Mouse (Mus musculus): ENCODE data around the gene Stmn1. TPM values are rescaled to one million over a fixed set of nuclear protein-coding genes. Genes with fewer than 3 reads are reported as not detected.

The Stmn1 gene
- polyA plus RNA-seq, 1 experiment from 2014 or later, result 924 TPM

- WGBS, result 29% methylated on average over 7 of the region's 7 CpGs
- ATAC-seq (ENCODE audit: insufficient number of reproducible peaks, low FRiP score), result no peak
- no peak overlapping the region for H3K9ac ChIP-seq
- H3K9me3 ChIP-seq (replicated peaks), result no peaks in the 10 kb centered on the region
- H3K4me3 ChIP-seq, result no peak overlapping the region
- H3K4me2 ChIP-seq, result no peak overlapping the region
- peaks cover 33% of the 10 kb centered on the region for H3K4me1 ChIP-seq (replicated peaks)
- no peaks in the 10 kb centered on the region for H3K36me3 ChIP-seq
- no peak overlapping the region for H3K27ac ChIP-seq (ENCODE audit: poor library complexity, severe bottlenecking)
- peaks cover 8% of the 10 kb centered on the region for H3K27me3 ChIP-seq (replicated peaks)
Observed at GRCm38 (mm10) chr4:134443589-134443988, 24.5 kb upstream of the Stmn1 start.

- Histone ChIP-seq H3K27ac (ENCODE audit: poor library complexity, severe bottlenecking) (no peak overlapping the region), H3K27me3 (replicated peaks) (peaks cover 19% of the 10 kb centered on the region), H3K36me3 (no peaks in the 10 kb centered on the region), H3K9me3 (replicated peaks) (no peaks in the 10 kb centered on the region), H3K4me2 (no peak overlapping the region), H3K9ac (no peak overlapping the region), H3K4me3 (no peak overlapping the region), H3K4me1 (replicated peaks) (peaks cover 31% of the 10 kb centered on the region)
- no peak for ATAC-seq (ENCODE audit: insufficient number of reproducible peaks, low FRiP score)
- 38% methylated on average over 7 of the region's 7 CpGs for WGBS
Observed at GRCm38 (mm10) chr4:134444949-134445348, 23.2 kb upstream of the Stmn1 start.

- Histone ChIP-seq H3K36me3 (no peaks in the 10 kb centered on the region), H3K9me3 (replicated peaks) (no peaks in the 10 kb centered on the region), H3K4me1 (replicated peaks) (peaks cover 35% of the 10 kb centered on the region), H3K4me3 (no peak overlapping the region), H3K9ac (no peak overlapping the region), H3K27me3 (replicated peaks) (peaks cover 24% of the 10 kb centered on the region), H3K27ac (ENCODE audit: poor library complexity, severe bottlenecking) (no peak overlapping the region), H3K4me2 (no peak overlapping the region)
- WGBS, result 91% methylated on average over 1 of the region's 1 CpGs
- no peak for ATAC-seq (ENCODE audit: insufficient number of reproducible peaks, low FRiP score)
Observed at GRCm38 (mm10) chr4:134445489-134445888, 22.6 kb upstream of the Stmn1 start.

- H3K9me3 ChIP-seq (replicated peaks), result no peaks in the 10 kb centered on the region
- H3K4me2 ChIP-seq, result no peak overlapping the region
- H3K4me3 ChIP-seq, result no peak overlapping the region
- H3K36me3 ChIP-seq, result no peaks in the 10 kb centered on the region
- WGBS, result 53% methylated on average over 23 of the region's 23 CpGs
- no peak overlapping the region for H3K9ac ChIP-seq
- ATAC-seq (ENCODE audit: insufficient number of reproducible peaks, low FRiP score), result no peak
- H3K27ac ChIP-seq (ENCODE audit: poor library complexity, severe bottlenecking), result no peak overlapping the region
- H3K4me1 ChIP-seq (replicated peaks), result peaks cover 44% of the 10 kb centered on the region
- H3K27me3 ChIP-seq (replicated peaks), result peaks cover 31% of the 10 kb centered on the region
Observed at GRCm38 (mm10) chr4:134447966-134448365, 20.2 kb upstream of the Stmn1 start.

GRCm38 (mm10) chr4:134449595-134450391 lies 18.3 kb upstream of the Stmn1 start:
- Histone ChIP-seq H3K4me2 (no peak overlapping the region), H3K27ac (ENCODE audit: poor library complexity, severe bottlenecking) (no peak overlapping the region), H3K4me3 (no peak overlapping the region), H3K27me3 (replicated peaks) (peaks cover 47% of the 10 kb centered on the region), H3K4me1 (replicated peaks) (peaks cover 45% of the 10 kb centered on the region), H3K36me3 (no peaks in the 10 kb centered on the region), H3K9ac (no peak overlapping the region), H3K9me3 (replicated peaks) (no peaks in the 10 kb centered on the region)
- WGBS, result 33% methylated on average over 13 of the region's 13 CpGs
- ATAC-seq (ENCODE audit: insufficient number of reproducible peaks, low FRiP score), result no peak

- peaks cover 47% of the 10 kb centered on the region for H3K4me1 ChIP-seq (replicated peaks)
- no peak for ATAC-seq (ENCODE audit: insufficient number of reproducible peaks, low FRiP score)
- WGBS, result 22% methylated on average over 20 of the region's 20 CpGs
Observed at GRCm38 (mm10) chr4:134450392-134451195, 17.5 kb upstream of the Stmn1 start.

GRCm38 (mm10) chr4:134451484-134451883 lies 16.6 kb upstream of the Stmn1 start:
- no peaks in the 10 kb centered on the region for H3K36me3 ChIP-seq
- no peak overlapping the region for H3K4me2 ChIP-seq
- 68% methylated on average over 9 of the region's 9 CpGs for WGBS
- peaks cover 40% of the 10 kb centered on the region for H3K4me1 ChIP-seq (replicated peaks)
- H3K4me3 ChIP-seq, result no peak overlapping the region
- no peak overlapping the region for H3K27ac ChIP-seq (ENCODE audit: poor library complexity, severe bottlenecking)
- H3K9me3 ChIP-seq (replicated peaks), result peaks cover 4% of the 10 kb centered on the region; the same call in 1 of the 2 replicates
- no peak for ATAC-seq (ENCODE audit: insufficient number of reproducible peaks, low FRiP score)
- peaks cover 49% of the 10 kb centered on the region for H3K27me3 ChIP-seq (replicated peaks)
- H3K9ac ChIP-seq, result no peak overlapping the region

More at GRCm38 (mm10) chr4:134450392-134451195, 17.5 kb upstream of the Stmn1 start:
- peaks cover 47% of the 10 kb centered on the region for H3K27me3 ChIP-seq (replicated peaks)
- no peak overlapping the region for H3K27ac ChIP-seq (ENCODE audit: poor library complexity, severe bottlenecking)
- peak overlapping the region; percentile 56 for H3K4me2 ChIP-seq
- H3K9me3 ChIP-seq (replicated peaks), result no peaks in the 10 kb centered on the region
- no peak overlapping the region; the same call in 1 of the 2 replicates for H3K4me3 ChIP-seq
- H3K36me3 ChIP-seq, result no peaks in the 10 kb centered on the region
- H3K9ac ChIP-seq, result no peak overlapping the region

GRCm38 (mm10) chr4:134453619-134454400 lies 14.3 kb upstream of the Stmn1 start:
- Histone ChIP-seq H3K4me3 (0 out of 2 replicates have a peak overlapping the region, but pooled peaks have one; percentile 14), H3K27ac (ENCODE audit: poor library complexity, severe bottlenecking) (no peak overlapping the region), H3K27me3 (replicated peaks) (peaks cover 40% of the 10 kb centered on the region), H3K36me3 (no peaks in the 10 kb centered on the region), H3K4me1 (replicated peaks) (peaks cover 30% of the 10 kb centered on the region), H3K4me2 (peak overlapping the region; percentile 51), H3K9me3 (replicated peaks) (peaks cover 5% of the 10 kb centered on the region; the same call in 1 of the 2 replicates), H3K9ac (0 out of 2 replicates have a peak overlapping the region, but pooled peaks have one; percentile 37)
- no peak for ATAC-seq (ENCODE audit: insufficient number of reproducible peaks, low FRiP score)
- WGBS, result 29% methylated on average over 34 of the region's 34 CpGs

GRCm38 (mm10) chr4:134455310-134455709 lies 12.8 kb upstream of the Stmn1 start:
- Histone ChIP-seq H3K36me3 (no peaks in the 10 kb centered on the region), H3K4me3 (no peak overlapping the region), H3K27ac (ENCODE audit: poor library complexity, severe bottlenecking) (no peak overlapping the region), H3K4me2 (no peak overlapping the region), H3K4me1 (replicated peaks) (peaks cover 29% of the 10 kb centered on the region), H3K9me3 (replicated peaks) (peaks cover 5% of the 10 kb centered on the region; the same call in 1 of the 2 replicates), H3K9ac (no peak overlapping the region), H3K27me3 (replicated peaks) (peaks cover 28% of the 10 kb centered on the region)
- WGBS, result 24% methylated on average over 6 of the region's 6 CpGs
- ATAC-seq (ENCODE audit: insufficient number of reproducible peaks, low FRiP score), result no peak

GRCm38 (mm10) chr4:134457130-134457825 lies 10.8 kb upstream of the Stmn1 start:
- H3K4me3 ChIP-seq, result no peak overlapping the region
- ATAC-seq (ENCODE audit: insufficient number of reproducible peaks, low FRiP score), result no peak
- WGBS, result 38% methylated on average over 7 of the region's 7 CpGs

More at GRCm38 (mm10) chr4:134457130-134457825, 10.8 kb upstream of the Stmn1 start:
- Histone ChIP-seq H3K27me3 (replicated peaks) (peaks cover 20% of the 10 kb centered on the region), H3K27ac (ENCODE audit: poor library complexity, severe bottlenecking) (no peak overlapping the region), H3K36me3 (no peaks in the 10 kb centered on the region), H3K9ac (no peak overlapping the region), H3K4me1 (replicated peaks) (peaks cover 21% of the 10 kb centered on the region), H3K4me2 (no peak overlapping the region), H3K9me3 (replicated peaks) (peaks cover 5% of the 10 kb centered on the region; the same call in 1 of the 2 replicates)

Data from heart, embryonic 12.5 days (tissue).